Mouse (Mus musculus): Measurements from ENCODE around the gene Cfap58. TPM values are rescaled to one million over a fixed set of nuclear protein-coding genes. Genes with fewer than 3 reads are reported as not detected.

Cfap58 gene
- total and polyA plus RNA-seq, 3 experiments = not detected

DNA sequence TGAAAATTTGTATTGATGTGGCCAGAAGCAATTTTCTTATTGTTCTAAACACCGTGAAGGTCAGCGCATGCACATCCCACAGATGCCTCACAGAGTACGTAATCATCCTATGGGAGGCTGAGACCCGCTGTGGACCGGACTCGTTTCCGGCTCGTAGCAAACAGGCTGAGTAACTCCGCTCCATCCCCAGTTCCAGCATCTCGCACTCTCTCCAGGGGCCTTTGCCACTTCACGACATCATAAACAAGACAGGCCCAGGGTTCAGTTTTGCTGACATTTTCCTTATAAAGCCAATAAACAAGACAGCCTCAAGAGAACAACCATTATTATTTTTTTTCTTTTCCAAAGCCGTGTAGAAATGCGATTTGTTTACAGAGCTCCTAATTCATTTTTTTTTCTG lies 82.6 kb downstream of the Cfap58 start:
- ATAC-seq (ENCODE audit: extremely low read depth, insufficient number of reproducible peaks, low FRiP score, poor library complexity, severe bottlenecking) (no peak), DNase-seq (ENCODE audit: low spot score) (no peak)
- no peak for TF ChIP-seq GATA1 (IDR thresholded peaks at IDR 0.05; ENCODE audit: borderline replicate concordance, low read length)
- TF ChIP-seq CTCF (IDR thresholded peaks at IDR 0.05; ENCODE audit: low read depth, low read length) = no peak
- TF ChIP-seq TAL1 (conservative IDR thresholded peaks at IDR 0.05; ENCODE audit: low read depth, low read length) = no peak
- TF ChIP-seq GATA2 (IDR thresholded peaks at IDR 0.05; ENCODE audit: borderline replicate concordance, low read depth, low read length) = no peak
- no peak for TF ChIP-seq POLR2AphosphoS5 (IDR thresholded peaks at IDR 0.05; ENCODE audit: insufficient replicate concordance, low read depth, low read length)
- H3K4me1 ChIP-seq (ENCODE audit: insufficient read depth, low read depth, low read length) = no peaks in the 10 kb centered on the region
- no peak overlapping the region for H3K4me3 ChIP-seq (ENCODE audit: low read depth, low read length)
- peaks cover 37% of the 10 kb centered on the region for H3K9me3 ChIP-seq (replicated peaks)
- no peaks in the 10 kb centered on the region for H3K27me3 ChIP-seq (ENCODE audit: insufficient read depth, low read length)
- H3K36me3 ChIP-seq (replicated peaks) = no peaks in the 10 kb centered on the region

DNA sequence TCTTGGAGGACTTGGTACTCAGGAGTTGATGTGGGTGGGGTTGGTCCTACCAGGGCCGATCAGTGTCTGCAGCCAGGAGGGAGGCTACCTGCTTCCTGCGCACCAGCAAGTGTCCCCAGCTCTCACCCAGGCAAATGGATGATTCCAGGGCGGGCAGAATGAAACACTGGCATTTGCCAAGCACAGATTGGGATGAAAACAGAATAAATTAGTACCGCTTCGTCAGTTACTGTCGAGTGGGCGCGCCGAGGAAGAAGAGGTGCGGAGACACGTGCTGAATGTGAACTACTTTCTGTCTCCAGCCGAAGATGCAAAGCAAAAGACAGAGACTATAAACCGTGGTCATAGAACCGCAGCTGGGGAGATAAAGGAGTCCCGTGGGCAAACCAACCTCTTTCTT lies 84.0 kb downstream of the Cfap58 start:
- Histone ChIP-seq H3K9me3 (replicated peaks) (peaks cover 42% of the 10 kb centered on the region), H3K27me3 (ENCODE audit: insufficient read depth, low read length) (no peaks in the 10 kb centered on the region), H3K4me1 (ENCODE audit: insufficient read depth, low read depth, low read length) (no peaks in the 10 kb centered on the region), H3K4me3 (ENCODE audit: low read depth, low read length) (no peak overlapping the region), H3K36me3 (replicated peaks) (no peaks in the 10 kb centered on the region)
- ATAC-seq (ENCODE audit: extremely low read depth, insufficient number of reproducible peaks, low FRiP score, poor library complexity, severe bottlenecking) (no peak), DNase-seq (ENCODE audit: low spot score) (no peak)
- TF ChIP-seq GATA2 (IDR thresholded peaks at IDR 0.05; ENCODE audit: borderline replicate concordance, low read depth, low read length) = no peak

DNA sequence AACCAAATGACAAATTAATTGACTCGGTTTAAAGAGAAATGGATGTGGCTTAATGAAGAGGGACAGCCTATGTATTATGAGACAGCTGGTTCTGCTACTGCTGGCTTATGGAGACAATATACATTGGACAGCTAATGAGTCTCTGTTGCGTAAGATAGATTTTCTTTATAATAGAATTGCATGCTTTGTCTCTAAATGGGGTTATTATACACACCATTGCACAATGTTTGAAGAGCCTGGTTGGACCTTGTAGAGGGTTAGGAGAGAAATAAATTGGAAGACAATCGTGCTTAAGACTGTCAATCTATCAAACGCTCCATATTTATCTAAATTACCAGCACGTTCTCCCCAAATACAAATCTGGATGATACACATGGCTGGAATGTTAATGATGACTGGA lies 85.3 kb downstream of the Cfap58 start:
- peaks cover 50% of the 10 kb centered on the region for H3K9me3 ChIP-seq (replicated peaks)
- H3K27me3 ChIP-seq (ENCODE audit: insufficient read depth, low read length) = no peaks in the 10 kb centered on the region
- ATAC-seq (ENCODE audit: extremely low read depth, insufficient number of reproducible peaks, low FRiP score, poor library complexity, severe bottlenecking) = no peak
- no peaks in the 10 kb centered on the region for H3K4me1 ChIP-seq (ENCODE audit: insufficient read depth, low read depth, low read length)
- no peaks in the 10 kb centered on the region for H3K36me3 ChIP-seq (replicated peaks)
- no peak for DNase-seq (ENCODE audit: low spot score)
- no peak overlapping the region for H3K4me3 ChIP-seq (ENCODE audit: low read depth, low read length)
- TF ChIP-seq CTCF (IDR thresholded peaks at IDR 0.05; ENCODE audit: low read depth, low read length) = no peak
- TF ChIP-seq GATA1 (IDR thresholded peaks at IDR 0.05; ENCODE audit: borderline replicate concordance, low read length) = no peak
- TF ChIP-seq TAL1 (conservative IDR thresholded peaks at IDR 0.05; ENCODE audit: low read depth, low read length) = no peak
- no peak for TF ChIP-seq GATA2 (IDR thresholded peaks at IDR 0.05; ENCODE audit: borderline replicate concordance, low read depth, low read length)

DNA sequence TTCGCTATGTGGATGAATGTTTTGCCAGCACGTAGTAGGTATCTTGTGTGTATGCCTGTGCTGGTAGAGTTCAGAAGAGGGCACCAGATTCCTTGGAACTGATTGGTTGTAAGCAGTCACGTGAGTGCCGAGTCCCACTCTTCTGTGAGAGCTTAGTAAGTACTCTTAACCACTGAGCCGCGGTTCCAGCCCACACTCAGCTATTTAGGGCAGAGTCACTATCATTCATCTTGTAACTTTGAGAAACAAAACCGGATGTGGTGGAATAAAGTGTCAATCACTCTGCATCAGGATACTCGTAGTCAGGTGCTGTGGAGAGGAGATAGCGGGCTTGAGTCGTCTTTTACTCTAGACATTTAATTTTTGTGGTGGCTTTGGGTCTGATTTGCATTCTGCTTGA lies 86.3 kb downstream of the Cfap58 start:
- Histone ChIP-seq H3K4me3 (ENCODE audit: low read depth, low read length) (no peak overlapping the region), H3K4me1 (ENCODE audit: insufficient read depth, low read depth, low read length) (no peaks in the 10 kb centered on the region), H3K27me3 (ENCODE audit: insufficient read depth, low read length) (no peaks in the 10 kb centered on the region), H3K9me3 (replicated peaks) (peaks cover 54% of the 10 kb centered on the region), H3K36me3 (replicated peaks) (no peaks in the 10 kb centered on the region)
- DNase-seq (ENCODE audit: low spot score) = no peak
- TF ChIP-seq GATA2 (IDR thresholded peaks at IDR 0.05; ENCODE audit: borderline replicate concordance, low read depth, low read length) = no peak
- no peak for TF ChIP-seq CTCF (IDR thresholded peaks at IDR 0.05; ENCODE audit: low read depth, low read length)
- no peak for TF ChIP-seq POLR2AphosphoS5 (IDR thresholded peaks at IDR 0.05; ENCODE audit: insufficient replicate concordance, low read depth, low read length)
- no peak for TF ChIP-seq GATA1 (IDR thresholded peaks at IDR 0.05; ENCODE audit: borderline replicate concordance, low read length)
- TF ChIP-seq TAL1 (conservative IDR thresholded peaks at IDR 0.05; ENCODE audit: low read depth, low read length) = no peak
- no peak for ATAC-seq (ENCODE audit: extremely low read depth, insufficient number of reproducible peaks, low FRiP score, poor library complexity, severe bottlenecking)

DNA sequence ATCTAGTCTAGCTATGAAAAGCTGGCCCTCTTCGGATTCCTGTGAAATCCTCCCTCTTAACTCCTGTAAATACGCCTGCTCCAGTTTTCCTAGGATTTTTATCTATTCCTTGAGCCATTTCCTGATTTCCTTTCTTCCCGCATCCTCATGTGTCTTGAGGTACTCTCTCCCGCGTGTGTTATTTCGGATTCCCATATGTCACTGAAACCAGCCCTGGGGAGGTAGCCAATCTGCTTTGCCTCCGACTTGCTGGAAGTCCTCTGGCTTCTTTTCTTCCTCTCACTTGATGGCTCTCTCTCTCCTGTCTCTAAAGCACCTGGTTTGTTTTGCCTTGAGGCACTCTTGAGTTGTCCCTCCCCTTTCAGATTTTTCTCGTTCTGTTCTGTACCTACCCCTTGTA lies 87.9 kb downstream of the Cfap58 start:
- TF ChIP-seq POLR2AphosphoS5 (IDR thresholded peaks at IDR 0.05; ENCODE audit: insufficient replicate concordance, low read depth, low read length) (no peak), GATA2 (IDR thresholded peaks at IDR 0.05; ENCODE audit: borderline replicate concordance, low read depth, low read length) (no peak), CTCF (IDR thresholded peaks at IDR 0.05; ENCODE audit: low read depth, low read length) (no peak), GATA1 (IDR thresholded peaks at IDR 0.05; ENCODE audit: borderline replicate concordance, low read length) (no peak), TAL1 (conservative IDR thresholded peaks at IDR 0.05; ENCODE audit: low read depth, low read length) (no peak)
- Histone ChIP-seq H3K36me3 (replicated peaks) (no peaks in the 10 kb centered on the region), H3K9me3 (replicated peaks) (peaks cover 61% of the 10 kb centered on the region), H3K4me1 (ENCODE audit: insufficient read depth, low read depth, low read length) (no peaks in the 10 kb centered on the region), H3K27me3 (ENCODE audit: insufficient read depth, low read length) (no peaks in the 10 kb centered on the region), H3K4me3 (ENCODE audit: low read depth, low read length) (no peak overlapping the region)
- no peak for DNase-seq (ENCODE audit: low spot score)
- no peak for ATAC-seq (ENCODE audit: extremely low read depth, insufficient number of reproducible peaks, low FRiP score, poor library complexity, severe bottlenecking)

DNA sequence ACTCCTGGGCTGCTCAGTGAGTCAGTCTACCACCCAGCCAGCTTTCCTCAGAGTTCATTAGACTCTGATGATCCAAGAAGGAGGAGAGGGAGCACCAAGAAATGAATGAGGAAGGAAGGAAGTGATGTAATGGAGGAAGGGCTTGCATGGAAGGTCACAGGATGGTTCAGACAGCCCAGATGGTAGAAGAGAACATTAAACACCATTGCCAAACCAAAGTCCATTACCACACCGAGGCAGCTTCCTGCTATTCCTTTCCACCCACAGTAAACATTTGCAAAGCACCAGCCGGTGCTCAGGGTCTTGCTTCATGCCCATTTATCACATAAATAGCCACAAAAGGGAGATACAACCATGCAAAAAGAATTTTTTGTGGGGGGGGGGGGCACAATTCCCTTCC lies 89.4 kb downstream of the Cfap58 start:
- TF ChIP-seq GATA2 (IDR thresholded peaks at IDR 0.05; ENCODE audit: borderline replicate concordance, low read depth, low read length) = no peak
- no peak for TF ChIP-seq TAL1 (conservative IDR thresholded peaks at IDR 0.05; ENCODE audit: low read depth, low read length)
- no peak for TF ChIP-seq POLR2AphosphoS5 (IDR thresholded peaks at IDR 0.05; ENCODE audit: insufficient replicate concordance, low read depth, low read length)
- no peak for TF ChIP-seq CTCF (IDR thresholded peaks at IDR 0.05; ENCODE audit: low read depth, low read length)
- TF ChIP-seq GATA1 (IDR thresholded peaks at IDR 0.05; ENCODE audit: borderline replicate concordance, low read length) = no peak
- Histone ChIP-seq H3K4me3 (ENCODE audit: low read depth, low read length) (no peak overlapping the region), H3K4me1 (ENCODE audit: insufficient read depth, low read depth, low read length) (no peaks in the 10 kb centered on the region), H3K27me3 (ENCODE audit: insufficient read depth, low read length) (no peaks in the 10 kb centered on the region), H3K36me3 (replicated peaks) (no peaks in the 10 kb centered on the region), H3K9me3 (replicated peaks) (peaks cover 53% of the 10 kb centered on the region)
- ATAC-seq (ENCODE audit: extremely low read depth, insufficient number of reproducible peaks, low FRiP score, poor library complexity, severe bottlenecking) = no peak
- DNase-seq (ENCODE audit: low spot score) = no peak

DNA sequence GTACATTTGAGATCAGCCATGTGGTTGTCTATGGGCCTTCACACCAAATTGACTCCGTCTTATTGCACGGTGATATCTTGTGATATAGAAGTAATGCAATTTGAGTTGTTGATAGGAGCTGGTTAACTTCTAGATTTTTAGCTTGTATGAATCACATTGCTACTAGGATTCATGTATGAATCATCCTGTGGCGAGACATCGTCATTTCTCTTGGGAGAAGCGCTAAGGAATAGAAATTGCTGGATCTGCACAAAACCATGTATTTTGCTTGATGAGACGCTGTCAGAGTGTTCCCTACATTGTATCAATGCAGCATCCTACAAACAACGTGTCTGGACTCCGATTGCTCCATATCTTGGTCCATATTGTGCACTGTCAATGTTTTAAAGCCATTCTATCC lies 102.1 kb downstream of the Cfap58 start:
- no peak for DNase-seq (ENCODE audit: low spot score)
- H3K27me3 ChIP-seq (ENCODE audit: insufficient read depth, low read length) = no peaks in the 10 kb centered on the region
- no peak overlapping the region for H3K4me3 ChIP-seq (ENCODE audit: low read depth, low read length)
- no peaks in the 10 kb centered on the region for H3K36me3 ChIP-seq (replicated peaks)
- no peaks in the 10 kb centered on the region for H3K4me1 ChIP-seq (ENCODE audit: insufficient read depth, low read depth, low read length)
- no peak for ATAC-seq (ENCODE audit: extremely low read depth, insufficient number of reproducible peaks, low FRiP score, poor library complexity, severe bottlenecking)
- no peak for TF ChIP-seq GATA1 (IDR thresholded peaks at IDR 0.05; ENCODE audit: borderline replicate concordance, low read length)
- TF ChIP-seq CTCF (IDR thresholded peaks at IDR 0.05; ENCODE audit: low read depth, low read length) = no peak
- TF ChIP-seq GATA2 (IDR thresholded peaks at IDR 0.05; ENCODE audit: borderline replicate concordance, low read depth, low read length) = no peak
- no peak for TF ChIP-seq POLR2AphosphoS5 (IDR thresholded peaks at IDR 0.05; ENCODE audit: insufficient replicate concordance, low read depth, low read length)
- no peak for TF ChIP-seq TAL1 (conservative IDR thresholded peaks at IDR 0.05; ENCODE audit: low read depth, low read length)
- H3K9me3 ChIP-seq (replicated peaks) = peaks cover 27% of the 10 kb centered on the region
